8 mouse cellular contexts compared by ENCODE assay signal in genomic region chr6:88199718-88200692, GRCm38 (mm10). TPM values are rescaled to one million over a fixed set of nuclear protein-coding genes. Genes with fewer than 3 reads are reported as not detected.
DNase-seq lines count a peak whose midpoint lies in the region; ATAC-seq and TF ChIP-seq lines count a peak whose summit lies in the region.

No protein-coding gene starts in this region.

- no peak overlapping the region for H3K27ac ChIP-seq in lung, embryonic 15.5 days
- H3K27ac ChIP-seq in forebrain, postnatal 0 days (ENCODE audit: low read depth, low read length), result no peak overlapping the region
- H3K27ac ChIP-seq in limb, embryonic 13.5 days, result no peak overlapping the region
- no peak overlapping the region for H3K27ac ChIP-seq in olfactory bulb, adult 2 months (ENCODE audit: insufficient read depth, low read depth, low read length)
- H3K27ac ChIP-seq in thymus, adult 2 months (ENCODE audit: control insufficient read depth, insufficient read depth, low read length), result no peak overlapping the region

- H3K27me3 ChIP-seq in lung, embryonic 15.5 days, result peaks cover 100% of the 10 kb centered on the region
- peaks cover 91% of the 10 kb centered on the region for H3K27me3 ChIP-seq in forebrain, postnatal 0 days (ENCODE audit: insufficient read depth, low read length)
- peaks cover 99% of the 10 kb centered on the region for H3K27me3 ChIP-seq in limb, embryonic 13.5 days
- peaks cover 23% of the 10 kb centered on the region for H3K27me3 ChIP-seq in thymus, adult 2 months (ENCODE audit: control insufficient read depth, insufficient read depth, low read length)

- no peaks in the 10 kb centered on the region for H3K36me3 ChIP-seq in lung, embryonic 15.5 days
- no peaks in the 10 kb centered on the region for H3K36me3 ChIP-seq in forebrain, postnatal 0 days (ENCODE audit: insufficient read depth)
- H3K36me3 ChIP-seq in limb, embryonic 13.5 days, result no peaks in the 10 kb centered on the region
- H3K36me3 ChIP-seq in thymus, adult 2 months (ENCODE audit: control insufficient read depth, insufficient read depth, low read length), result no peaks in the 10 kb centered on the region

- WGBS in lung, embryonic 15.5 days, result 8% methylated on average over 48 of the region's 50 CpGs
- WGBS in forebrain, postnatal 0 days, result 2% methylated on average over 50 of the region's 50 CpGs
- 4% methylated on average over 50 of the region's 50 CpGs for WGBS in limb, embryonic 13.5 days
- 7% methylated on average over 50 of the region's 50 CpGs for WGBS in olfactory bulb, adult 2 months
- 42% methylated on average over 50 of the region's 50 CpGs for WGBS in thymus, adult 2 months

- TF ChIP-seq CTCF in forebrain, postnatal 0 days (IDR thresholded peaks at IDR 0.05; ENCODE audit: low read depth), result no peak
- no peak for TF ChIP-seq CTCF in olfactory bulb, adult 2 months (IDR thresholded peaks at IDR 0.05; ENCODE audit: insufficient read depth, low read depth, low read length)
- TF ChIP-seq CTCF in thymus, adult 2 months (IDR thresholded peaks at IDR 0.05; ENCODE audit: borderline replicate concordance, control insufficient read depth, extremely low read depth, insufficient read depth, low read length, poor library complexity), result no peak

- H3K4me2 ChIP-seq in lung, embryonic 15.5 days, result peak overlapping the region; percentile 79
- peak overlapping the region; percentile 35; the same call in 1 of the 2 replicates for H3K4me2 ChIP-seq in forebrain, postnatal 0 days (ENCODE audit: low read depth)
- H3K4me2 ChIP-seq in limb, embryonic 13.5 days (replicated peaks), result peak overlapping the region; percentile 78

- H3K9ac ChIP-seq in lung, embryonic 15.5 days, result 0 out of 2 replicates have a peak overlapping the region, but pooled peaks have one; percentile 12
- no peak overlapping the region for H3K9ac ChIP-seq in forebrain, postnatal 0 days
- H3K9ac ChIP-seq in limb, embryonic 13.5 days, result peak overlapping the region; percentile 62; the same call in 1 of the 2 replicates

- no peak for TF ChIP-seq POLR2A in olfactory bulb, adult 2 months (IDR thresholded peaks at IDR 0.05; ENCODE audit: insufficient read depth, low read depth, low read length)
- TF ChIP-seq POLR2A in thymus, adult 2 months (IDR thresholded peaks at IDR 0.05; ENCODE audit: control insufficient read depth, extremely low read depth, insufficient read depth, low read length, poor library complexity), result no peak

- H3K4me1 ChIP-seq in lung, embryonic 15.5 days, result peaks cover 39% of the 10 kb centered on the region
- 0 out of 2 replicates have a peak, but pooled peaks cover 6% of the 10 kb centered on the region for H3K4me1 ChIP-seq in forebrain, postnatal 0 days (ENCODE audit: insufficient read depth)
- peaks cover 63% of the 10 kb centered on the region for H3K4me1 ChIP-seq in limb, embryonic 13.5 days
- H3K4me1 ChIP-seq in olfactory bulb, adult 2 months (ENCODE audit: control insufficient read depth, insufficient read depth, low read length), result peaks cover 11% of the 10 kb centered on the region
- 0 out of 2 replicates have a peak, but pooled peaks cover 4% of the 10 kb centered on the region for H3K4me1 ChIP-seq in thymus, adult 2 months (replicated peaks; ENCODE audit: control insufficient read depth, insufficient read depth, low read length)

- ATAC-seq in lung, embryonic 15.5 days (ENCODE audit: borderline replicate concordance, extremely low read depth, low FRiP score, low TSS enrichment), result no peak
- no peak for ATAC-seq in forebrain, postnatal 0 days
- no peak for ATAC-seq in limb, embryonic 13.5 days (ENCODE audit: low FRiP score, low read depth)

- peak overlapping the region; percentile 51 for H3K4me3 ChIP-seq in lung, embryonic 15.5 days
- H3K4me3 ChIP-seq in forebrain, postnatal 0 days (ENCODE audit: low read depth, low read length), result peak overlapping the region; percentile 18; the same call in 1 of the 2 replicates
- peak overlapping the region; percentile 51 for H3K4me3 ChIP-seq in limb, embryonic 13.5 days
- H3K4me3 ChIP-seq in olfactory bulb, adult 2 months (ENCODE audit: insufficient read depth, low read depth, low read length), result peak overlapping the region; percentile 0
- H3K4me3 ChIP-seq in thymus, adult 2 months (ENCODE audit: control insufficient read depth, insufficient read depth, low read length), result no peak overlapping the region

- DNase-seq in lung, postnatal 25 days (ENCODE audit: low spot score), result no peak
- no peak for DNase-seq in forebrain, postnatal 0 days
- DNase-seq in thymus, adult 2 months, result no peak
- DNase-seq in urinary bladder, postnatal 14 days (ENCODE audit: low spot score), result no peak
- no peak for DNase-seq in thymus, postnatal 25 days

- H3K9me3 ChIP-seq in lung, embryonic 15.5 days, result no peaks in the 10 kb centered on the region
- no peaks in the 10 kb centered on the region for H3K9me3 ChIP-seq in forebrain, postnatal 0 days (ENCODE audit: low read length)
- H3K9me3 ChIP-seq in limb, embryonic 13.5 days, result no peaks in the 10 kb centered on the region

RNA-seq across cellular contexts. Expression of gene Gata2, which starts 6.3 kb away (rescaled TPM):
- 17.5 and 17.9 TPM in 2 replicates for polyA plus RNA-seq in lung, embryonic 15.5 days (2015; fragmentation: Nextera tagmentation; extraction: Ambion mirVana)
- 1.2 and 2.3 TPM in 2 replicates for total RNA-seq in forebrain, postnatal 0 days (2014; rRNA removed)
- polyA plus RNA-seq in forebrain, postnatal 0 days (2015; fragmentation: Nextera tagmentation; extraction: Ambion mirVana), result 4.6 and 5.6 TPM in 2 replicates
- polyA plus RNA-seq in limb, embryonic 13.5 days (2015; fragmentation: Nextera tagmentation; extraction: Ambion mirVana), result 11.9 and 12.0 TPM in 2 replicates
- not detected in 2 replicates for polyA plus RNA-seq in olfactory bulb, adult 2 months (2012; ENCODE audit: insufficient read depth, insufficient read length, low replicate concordance, missing spikeins)
- polyA plus RNA-seq in thymus, adult 2 months (2012; rRNA removed), result 2.1 and 3.0 TPM in 2 replicates

RNA-seq across cellular contexts. Expression of gene Dnajb8, which starts 22.1 kb away (rescaled TPM):
- not detected in 2 replicates for polyA plus RNA-seq in lung, embryonic 15.5 days (2015; fragmentation: Nextera tagmentation; extraction: Ambion mirVana)
- total RNA-seq in forebrain, postnatal 0 days (2014; rRNA removed), result not detected in 2 replicates
- polyA plus RNA-seq in forebrain, postnatal 0 days (2015; fragmentation: Nextera tagmentation; extraction: Ambion mirVana), result not detected in 2 replicates
- not detected in 2 replicates for polyA plus RNA-seq in limb, embryonic 13.5 days (2015; fragmentation: Nextera tagmentation; extraction: Ambion mirVana)
- polyA plus RNA-seq in olfactory bulb, adult 2 months (2012; ENCODE audit: insufficient read depth, insufficient read length, low replicate concordance, missing spikeins), result not detected in 2 replicates
- not detected in 2 replicates for polyA plus RNA-seq in thymus, adult 2 months (2012; rRNA removed)
